Mouse (Mus musculus) midbrain, embryonic 10.5 days (tissue): Measurements from ENCODE around the gene Elk3. TPM values are rescaled to one million over a fixed set of nuclear protein-coding genes. Genes with fewer than 3 reads are reported as not detected.
A peak's percentile ranks its signal among the peaks of the same experiment; 100 is the strongest.

Experiments used
- DNase-seq: peaks from one replicate; pipeline ENCODE4 v3.0.0-alpha.2; 2017; ENCODE audit warnings: low spot score
- H3K27ac ChIP-seq: fragments of 300-500 bp; sonication (generic); replicated peaks from 2 replicates; pipeline ENCODE4 v1.5.1; 2016; ENCODE audit warnings: mild to moderate bottlenecking
- H3K27me3 ChIP-seq: fragments of 300-500 bp; sonication (generic); 2 replicates; pipeline ENCODE4 v1.6.1; 2016; ENCODE audit warnings: low read depth, mild to moderate bottlenecking; ENCODE audit not compliant: poor library complexity, severe bottlenecking
- H3K36me3 ChIP-seq: fragments of 300-500 bp; sonication (generic); 2 replicates; pipeline ENCODE4 v1.6.1; 2016; ENCODE audit warnings: mild to moderate bottlenecking, moderate library complexity
- H3K4me1 ChIP-seq: fragments of 300-500 bp; sonication (generic); 2 replicates; pipeline ENCODE4 v1.6.1; 2016
- H3K4me3 ChIP-seq: fragments of 300-500 bp; sonication (generic); 2 replicates; pipeline ENCODE4 v1.5.1; 2016; ENCODE audit warnings: mild to moderate bottlenecking, moderate library complexity
- H3K9me3 ChIP-seq: fragments of 300-500 bp; sonication (generic); replicated peaks from 2 replicates; pipeline ENCODE4 v1.6.1; 2016; ENCODE audit warnings: mild to moderate bottlenecking
- WGBS: fragments of 180-500 bp; shearing (Covaris S2); methylation state at CpG from one replicate; pipeline ENCODE4 v1.1.7; 2016; 5-methylcytosine and 5-hydroxymethylcytosine counted together
- polyA plus RNA-seq: library from polyadenylated mRNA; unstranded; fragments of >200 nt; fragmentation: Nextera tagmentation; extraction: Ambion mirVana; gene quantifications from 2 replicates; pipeline ENCODE4 v1.2.1, GENCODE M21; 2016

The Elk3 gene
- polyA plus RNA-seq, 1 experiment from 2014 or later, result 10.6 TPM

- Histone ChIP-seq H3K27me3 (peaks cover 16% of the 10 kb centered on the region), H3K27ac (no peak overlapping the region), H3K4me1 (peaks cover 29% of the 10 kb centered on the region), H3K9me3 (no peaks in the 10 kb centered on the region), H3K36me3 (no peaks in the 10 kb centered on the region), H3K4me3 (no peak overlapping the region)
- DNase-seq, result no peak
- WGBS, result 72% methylated on average over 6 of the region's 6 CpGs
Measured at GRCm38 (mm10) chr10:93305946-93306345, 5.0 kb downstream of the Elk3 start.

GRCm38 (mm10) chr10:93303231-93303630 lies 7.7 kb downstream of the Elk3 start:
- Histone ChIP-seq H3K27ac (no peak overlapping the region), H3K9me3 (no peaks in the 10 kb centered on the region), H3K36me3 (no peaks in the 10 kb centered on the region), H3K4me1 (peaks cover 12% of the 10 kb centered on the region), H3K4me3 (no peak overlapping the region), H3K27me3 (peaks cover 8% of the 10 kb centered on the region)
- WGBS, result 75% methylated on average over 4 of the region's 4 CpGs
- DNase-seq, result no peak

GRCm38 (mm10) chr10:93301831-93302230 lies 9.1 kb downstream of the Elk3 start:
- peaks cover 17% of the 10 kb centered on the region for H3K4me1 ChIP-seq
- H3K9me3 ChIP-seq, result no peaks in the 10 kb centered on the region
- no peaks in the 10 kb centered on the region for H3K27me3 ChIP-seq
- 81% methylated on average over 8 of the region's 8 CpGs for WGBS
- H3K4me3 ChIP-seq, result no peak overlapping the region
- no peak overlapping the region for H3K27ac ChIP-seq
- DNase-seq, result no peak
- no peaks in the 10 kb centered on the region for H3K36me3 ChIP-seq

- Histone ChIP-seq H3K4me3 (no peak overlapping the region), H3K27ac (no peak overlapping the region), H3K9me3 (no peaks in the 10 kb centered on the region), H3K27me3 (no peaks in the 10 kb centered on the region), H3K36me3 (no peaks in the 10 kb centered on the region), H3K4me1 (peaks cover 20% of the 10 kb centered on the region)
- 68% methylated on average over 7 of the region's 7 CpGs for WGBS
- no peak for DNase-seq
Measured at GRCm38 (mm10) chr10:93298208-93298607, 12.7 kb downstream of the Elk3 start.

- Histone ChIP-seq H3K27ac (no peak overlapping the region), H3K36me3 (no peaks in the 10 kb centered on the region), H3K4me1 (peaks cover 15% of the 10 kb centered on the region)
Measured at GRCm38 (mm10) chr10:93297774-93298173, 13.2 kb downstream of the Elk3 start.

GRCm38 (mm10) chr10:93294547-93295219 lies 16.3 kb downstream of the Elk3 start:
- Histone ChIP-seq H3K27ac (no peak overlapping the region), H3K9me3 (no peaks in the 10 kb centered on the region), H3K4me1 (peaks cover 18% of the 10 kb centered on the region), H3K36me3 (no peaks in the 10 kb centered on the region), H3K4me3 (no peak overlapping the region), H3K27me3 (no peaks in the 10 kb centered on the region)
- 72% methylated on average over 20 of the region's 20 CpGs for WGBS
- DNase-seq, result no peak

More at GRCm38 (mm10) chr10:93297774-93298173, 13.2 kb downstream of the Elk3 start:
- no peak for DNase-seq
- no peaks in the 10 kb centered on the region for H3K27me3 ChIP-seq
- 55% methylated on average over 5 of the region's 5 CpGs for WGBS
- no peaks in the 10 kb centered on the region for H3K9me3 ChIP-seq
- H3K4me3 ChIP-seq, result no peak overlapping the region

- peaks cover 18% of the 10 kb centered on the region for H3K4me1 ChIP-seq
- no peaks in the 10 kb centered on the region for H3K36me3 ChIP-seq
- no peaks in the 10 kb centered on the region for H3K9me3 ChIP-seq
- DNase-seq, result no peak
- no peak overlapping the region for H3K4me3 ChIP-seq
- H3K27me3 ChIP-seq, result no peaks in the 10 kb centered on the region
- 81% methylated on average over 7 of the region's 7 CpGs for WGBS
- H3K27ac ChIP-seq, result no peak overlapping the region
Measured at GRCm38 (mm10) chr10:93293621-93294020, 17.3 kb downstream of the Elk3 start.

- 7% methylated on average over 6 of the region's 6 CpGs for WGBS
- no peaks in the 10 kb centered on the region for H3K36me3 ChIP-seq
- no peak overlapping the region for H3K27ac ChIP-seq
- H3K4me1 ChIP-seq, result peaks cover 11% of the 10 kb centered on the region
- no peaks in the 10 kb centered on the region for H3K9me3 ChIP-seq
- no peaks in the 10 kb centered on the region for H3K27me3 ChIP-seq
- no peak overlapping the region for H3K4me3 ChIP-seq
- peak; percentile 79 for DNase-seq
Measured at GRCm38 (mm10) chr10:93291843-93292242, 19.1 kb downstream of the Elk3 start.

- H3K27me3 ChIP-seq, result no peaks in the 10 kb centered on the region
- H3K4me3 ChIP-seq, result no peak overlapping the region
- peak; percentile 75 for DNase-seq
- 38% methylated on average over 7 of the region's 7 CpGs for WGBS
- H3K9me3 ChIP-seq, result no peaks in the 10 kb centered on the region
- H3K4me1 ChIP-seq, result peaks cover 11% of the 10 kb centered on the region
- H3K36me3 ChIP-seq, result no peaks in the 10 kb centered on the region
- no peak overlapping the region for H3K27ac ChIP-seq
Measured at GRCm38 (mm10) chr10:93291352-93291751, 19.6 kb downstream of the Elk3 start.

- peaks cover 6% of the 10 kb centered on the region for H3K4me1 ChIP-seq
- H3K27me3 ChIP-seq, result no peaks in the 10 kb centered on the region
- 79% methylated on average over 6 of the region's 6 CpGs for WGBS
- no peak for DNase-seq
- H3K27ac ChIP-seq, result no peak overlapping the region
- H3K4me3 ChIP-seq, result no peak overlapping the region
- H3K36me3 ChIP-seq, result 0 out of 2 replicates have a peak, but pooled peaks cover 3% of the 10 kb centered on the region
- H3K9me3 ChIP-seq, result no peaks in the 10 kb centered on the region
Measured at GRCm38 (mm10) chr10:93289404-93289803, 21.5 kb downstream of the Elk3 start.

- DNase-seq, result no peak
- peaks cover 4% of the 10 kb centered on the region; the same call in 1 of the 2 replicates for H3K4me1 ChIP-seq
Measured at GRCm38 (mm10) chr10:93288336-93288735, 22.6 kb downstream of the Elk3 start.

GRCm38 (mm10) chr10:93287551-93288145 lies 23.3 kb downstream of the Elk3 start:
- peaks cover 6% of the 10 kb centered on the region for H3K4me1 ChIP-seq
- no peaks in the 10 kb centered on the region for H3K9me3 ChIP-seq
- 92% methylated on average over 8 of the region's 8 CpGs for WGBS
- 0 out of 2 replicates have a peak, but pooled peaks cover 11% of the 10 kb centered on the region for H3K36me3 ChIP-seq
- DNase-seq, result no peak
- no peaks in the 10 kb centered on the region for H3K27me3 ChIP-seq
- H3K27ac ChIP-seq, result no peak overlapping the region
- H3K4me3 ChIP-seq, result no peak overlapping the region

More at GRCm38 (mm10) chr10:93288336-93288735, 22.6 kb downstream of the Elk3 start:
- H3K9me3 ChIP-seq, result no peaks in the 10 kb centered on the region
- H3K27me3 ChIP-seq, result no peaks in the 10 kb centered on the region
- 0 out of 2 replicates have a peak, but pooled peaks cover 8% of the 10 kb centered on the region for H3K36me3 ChIP-seq
- no peak overlapping the region for H3K27ac ChIP-seq
- WGBS, result 94% methylated on average over 4 of the region's 4 CpGs
- no peak overlapping the region for H3K4me3 ChIP-seq

GRCm38 (mm10) chr10:93285489-93285888 lies 25.4 kb downstream of the Elk3 start:
- 85% methylated on average over 5 of the region's 5 CpGs for WGBS
- 0 out of 2 replicates have a peak, but pooled peaks cover 11% of the 10 kb centered on the region for H3K36me3 ChIP-seq

More at GRCm38 (mm10) chr10:93285489-93285888, 25.4 kb downstream of the Elk3 start:
- H3K9me3 ChIP-seq, result no peaks in the 10 kb centered on the region
- no peak for DNase-seq
- no peaks in the 10 kb centered on the region for H3K27me3 ChIP-seq
- no peak overlapping the region for H3K4me3 ChIP-seq
- no peak overlapping the region for H3K27ac ChIP-seq
- H3K4me1 ChIP-seq, result peaks cover 8% of the 10 kb centered on the region
